Mouse (Mus musculus) bone marrow macrophage, adult 2 months (primary cell): ENCODE results near the gene Gm20708. TPM values are rescaled to one million over a fixed set of nuclear protein-coding genes. Genes with fewer than 3 reads are reported as not detected.

Experiments
- H3K27ac ChIP-seq: 2 replicates; pipeline ENCODE4 v1.5.1; 2012; ENCODE audit warnings: low read depth, low read length; ENCODE audit not compliant: insufficient read depth
- H3K4me1 ChIP-seq: 2 replicates; pipeline ENCODE4 v1.6.1; 2012; ENCODE audit warnings: low read length; ENCODE audit not compliant: control insufficient read depth, insufficient read depth
- H3K4me3 ChIP-seq: 2 replicates; pipeline ENCODE4 v1.5.1; 2012; ENCODE audit warnings: mild to moderate bottlenecking, low read length, moderate library complexity; ENCODE audit not compliant: insufficient read depth
- CTCF ChIP-seq: IDR thresholded peaks from 2 replicates; pipeline ENCODE4 v1.5.1; 2012; ENCODE audit warnings: low read depth, mild to moderate bottlenecking, low read length, moderate library complexity
- POLR2A ChIP-seq: IDR thresholded peaks from 2 replicates; pipeline ENCODE4 v1.6.1; 2012; ENCODE audit warnings: mild to moderate bottlenecking, low read depth, low read length, borderline replicate concordance
- polyA plus RNA-seq: library from polyadenylated mRNA; stranded (reverse); fragments of >200 nt; gene quantifications from 2 replicates; pipeline ENCODE4 v1.2.4, GENCODE M21; 2012; ENCODE audit not compliant: missing spikeins, insufficient read depth, insufficient read length

Gm20708 gene
- polyA plus RNA-seq, 1 experiment: 4.0 TPM

- Histone ChIP-seq H3K4me3 (no peak overlapping the region), H3K27ac (no peak overlapping the region), H3K4me1 (peaks cover 13% of the 10 kb centered on the region)
- TF ChIP-seq POLR2A (no peak), CTCF (no peak)
Observed at GRCm38 (mm10) chr11:117770407-117770806, 39.1 kb upstream of the Gm20708 start.

GRCm38 (mm10) chr11:117772352-117772751 is 37.1 kb upstream of the Gm20708 start:
- no peak overlapping the region for H3K4me3 ChIP-seq
- TF ChIP-seq CTCF (no peak), POLR2A (no peak)
- H3K27ac ChIP-seq: no peak overlapping the region
- peaks cover 19% of the 10 kb centered on the region for H3K4me1 ChIP-seq

DNA sequence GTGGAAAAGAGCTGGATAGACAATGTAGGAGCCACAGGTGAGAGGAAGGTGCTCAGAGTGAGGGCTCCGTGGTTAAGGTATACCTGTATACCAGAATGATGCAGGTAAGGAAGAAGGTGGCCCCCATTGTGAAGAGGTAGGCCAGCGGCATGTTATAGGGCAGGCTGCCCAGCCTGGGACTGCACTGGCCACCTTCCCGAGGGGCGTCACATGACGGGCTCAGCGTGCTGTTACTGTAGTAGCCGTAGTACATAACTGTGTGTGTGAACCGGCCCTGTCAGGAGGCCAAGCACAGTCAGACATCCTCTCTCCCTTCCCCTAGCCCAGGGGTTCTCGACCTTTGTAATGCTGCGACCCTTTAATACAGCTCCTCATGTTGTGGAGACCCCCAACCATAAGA is 34.5 kb upstream of the Gm20708 start:
- Histone ChIP-seq H3K27ac (no peak overlapping the region), H3K4me1 (peaks cover 22% of the 10 kb centered on the region), H3K4me3 (no peak overlapping the region)
- TF ChIP-seq POLR2A: no peak
- no peak for TF ChIP-seq CTCF

GRCm38 (mm10) chr11:117775540-117775939 is 33.9 kb upstream of the Gm20708 start:
- TF ChIP-seq CTCF (no peak), POLR2A (no peak)
- Histone ChIP-seq H3K4me1 (peaks cover 22% of the 10 kb centered on the region), H3K27ac (peak overlapping the region; percentile 13), H3K4me3 (no peak overlapping the region)

DNA sequence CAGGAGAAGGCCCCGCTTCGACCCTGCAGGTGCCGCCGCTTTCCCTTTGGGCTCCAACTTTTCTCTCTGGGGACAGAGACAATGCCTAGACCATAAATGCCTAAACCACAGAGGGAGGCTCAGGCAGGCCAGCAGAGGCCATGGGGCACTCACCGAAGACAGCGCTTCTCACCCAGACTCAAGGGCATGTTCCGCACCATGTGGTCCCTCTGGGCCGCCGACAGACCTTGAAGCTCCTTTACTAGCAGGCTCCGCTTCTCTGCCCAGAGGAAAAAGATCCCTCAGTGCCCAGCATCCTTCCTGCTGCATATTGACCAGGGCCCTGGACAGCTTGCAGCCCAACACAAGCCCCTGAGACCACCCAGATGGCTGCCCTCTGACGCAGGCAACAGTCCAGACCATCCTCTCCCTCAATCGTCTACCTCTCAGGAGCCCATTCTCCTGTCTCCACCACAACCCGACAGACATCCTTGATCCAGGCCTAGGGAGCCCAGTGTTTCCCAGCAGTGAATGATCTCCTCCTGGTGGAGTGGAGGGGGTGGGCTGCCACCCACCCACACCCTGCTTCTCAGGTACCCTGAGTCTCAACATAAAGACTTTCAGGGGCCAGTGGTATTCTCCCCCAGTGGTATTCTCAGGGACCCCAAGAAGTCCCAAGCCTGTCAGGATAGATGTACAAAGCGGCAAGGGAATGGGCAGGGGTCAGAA is 33.2 kb upstream of the Gm20708 start:
- Histone ChIP-seq H3K27ac (no peak overlapping the region), H3K4me3 (no peak overlapping the region), H3K4me1 (peaks cover 22% of the 10 kb centered on the region)
- TF ChIP-seq POLR2A (no peak), CTCF (no peak)

DNA sequence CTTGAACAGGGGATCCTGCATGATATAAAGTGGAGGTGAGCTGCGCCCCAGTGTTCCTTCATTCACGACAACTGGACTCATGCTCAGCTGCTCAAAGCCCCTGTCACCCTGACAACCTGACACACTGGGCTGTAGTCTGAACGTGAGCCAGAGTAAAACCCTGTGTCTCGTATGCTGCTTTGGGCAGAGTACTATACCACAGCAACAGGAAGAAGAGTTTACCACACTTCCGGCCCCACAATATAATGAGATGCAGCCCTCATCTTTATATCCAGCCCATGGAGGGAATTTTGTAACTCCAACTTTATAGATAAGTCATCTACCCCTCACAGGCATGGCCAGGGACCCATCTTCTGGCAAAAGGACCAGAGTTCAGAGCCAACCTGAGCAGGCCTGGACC is 32.4 kb upstream of the Gm20708 start:
- H3K27ac ChIP-seq: no peak overlapping the region
- H3K4me1 ChIP-seq: peaks cover 25% of the 10 kb centered on the region
- no peak for TF ChIP-seq CTCF
- no peak for TF ChIP-seq POLR2A
- H3K4me3 ChIP-seq: no peak overlapping the region

DNA sequence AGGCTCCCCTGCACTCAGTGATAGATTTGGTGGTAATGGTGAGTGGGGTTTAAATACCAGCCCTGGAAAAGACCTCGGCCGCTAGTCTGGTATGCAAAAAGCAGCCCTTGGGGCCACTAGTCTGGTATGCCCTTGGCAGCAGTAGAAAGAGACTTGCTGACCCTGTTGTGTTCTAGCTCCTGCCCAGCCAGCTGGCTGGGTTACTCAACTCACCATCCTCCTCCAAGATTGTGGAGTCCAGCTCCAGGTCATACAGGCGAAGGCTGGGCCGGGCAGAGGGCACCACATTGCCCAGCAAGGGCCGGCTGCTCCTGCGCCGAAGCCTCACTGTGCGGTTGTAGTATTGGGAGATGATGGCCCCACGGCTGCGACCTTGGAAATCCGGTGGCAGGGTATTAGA is 31.4 kb upstream of the Gm20708 start:
- TF ChIP-seq CTCF (no peak), POLR2A (no peak)
- H3K4me3 ChIP-seq: no peak overlapping the region
- H3K27ac ChIP-seq: no peak overlapping the region

GRCm38 (mm10) chr11:117778851-117779433 is 30.5 kb upstream of the Gm20708 start:
- TF ChIP-seq CTCF (no peak), POLR2A (no peak; the same call in 1 of the 2 replicates)

More for the DNA sequence above, 31.4 kb upstream of the Gm20708 start:
- peaks cover 27% of the 10 kb centered on the region for H3K4me1 ChIP-seq

DNA sequence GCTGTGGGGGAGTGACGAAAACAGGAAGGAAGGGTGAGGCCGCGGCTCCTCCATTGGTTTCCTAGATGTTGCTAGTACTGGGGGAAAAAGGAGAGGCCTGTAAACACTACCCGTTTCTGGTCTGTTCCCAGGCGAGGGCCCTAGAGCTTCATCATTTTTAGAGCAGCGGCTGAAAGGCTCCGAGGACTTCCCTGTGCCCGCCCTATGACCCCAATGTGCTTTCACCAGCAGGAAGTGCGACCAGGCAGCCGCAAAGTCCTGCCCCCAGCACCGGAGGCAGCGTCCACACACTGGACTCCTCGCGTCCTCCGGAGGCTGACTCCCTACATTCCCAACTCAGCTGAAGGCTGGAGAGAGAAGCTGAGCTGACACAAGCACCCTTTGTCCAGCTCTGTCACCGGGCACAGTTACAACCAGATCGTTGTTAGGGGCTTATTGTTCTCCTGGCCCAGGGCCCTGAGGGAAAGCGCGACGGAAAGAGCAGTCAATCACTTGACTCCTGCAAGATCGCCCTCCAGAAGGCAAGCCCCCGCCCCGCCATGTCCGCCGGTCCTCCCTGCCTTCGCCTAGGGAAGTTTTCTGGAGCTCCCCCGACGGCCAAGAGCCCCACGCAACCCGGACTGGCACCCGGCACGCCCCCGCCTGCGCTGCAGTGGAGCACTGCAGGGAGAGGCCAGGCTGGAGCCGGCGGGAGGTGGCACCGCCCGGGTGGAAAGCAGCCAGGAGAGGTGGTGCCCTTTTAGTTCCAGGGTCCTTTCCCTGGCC is 29.9 kb upstream of the Gm20708 start:
- Histone ChIP-seq H3K4me3 (peak overlapping the region; percentile 75), H3K27ac (peak overlapping the region; percentile 92), H3K4me1 (peaks cover 30% of the 10 kb centered on the region)
- TF ChIP-seq POLR2A (no peak), CTCF (no peak)

More at GRCm38 (mm10) chr11:117778851-117779433, 30.5 kb upstream of the Gm20708 start:
- peak overlapping the region; percentile 92 for H3K27ac ChIP-seq
- H3K4me3 ChIP-seq: peak overlapping the region; percentile 75
- H3K4me1 ChIP-seq: peaks cover 30% of the 10 kb centered on the region

- Histone ChIP-seq H3K4me1 (peaks cover 30% of the 10 kb centered on the region), H3K4me3 (peak overlapping the region; percentile 75), H3K27ac (peak overlapping the region; percentile 92)
- no peak for TF ChIP-seq POLR2A
- TF ChIP-seq CTCF: no peak
Observed at GRCm38 (mm10) chr11:117780199-117780515, 29.3 kb upstream of the Gm20708 start.
